Mouse (Mus musculus): ENCODE measurements around the gene Olfr1280. TPM values are rescaled to one million over a fixed set of nuclear protein-coding genes. Genes with fewer than 3 reads are reported as not detected.
"Not testable (repeated sequence)": the region's sequence is repeated elsewhere in the genome, so short reads cannot be mapped to it uniquely, and the experiment has no call there.

Gene Olfr1280
- total RNA-seq (2021) (not detected), polyA plus RNA-seq (2012; rRNA removed) (not detected in 2 replicates)
- long read RNA-seq: 0 reads

DNA sequence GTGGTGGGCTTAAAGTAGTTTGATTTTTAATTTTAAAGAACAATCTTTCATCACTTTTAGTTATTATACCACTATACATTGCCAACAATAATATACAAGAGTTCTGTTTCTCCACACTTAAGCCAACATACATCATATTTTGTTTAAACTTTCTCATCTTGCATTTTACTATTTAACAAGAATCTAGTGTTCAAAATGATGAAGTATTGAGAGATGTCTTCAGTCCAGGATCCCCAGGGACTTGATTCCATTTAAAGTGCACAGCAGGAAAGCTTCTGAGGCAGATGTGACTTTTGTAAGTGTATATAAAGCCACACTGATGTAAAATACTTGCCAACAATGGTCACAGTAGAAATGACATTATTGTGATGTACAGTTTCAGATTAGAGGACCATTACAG, at the start of gene Olfr1280:
TSS of gene Olfr1280 (plus strand) at position 301 of the 400 bp plus-strand sequence.
- no peak for DNase-seq

DNA sequence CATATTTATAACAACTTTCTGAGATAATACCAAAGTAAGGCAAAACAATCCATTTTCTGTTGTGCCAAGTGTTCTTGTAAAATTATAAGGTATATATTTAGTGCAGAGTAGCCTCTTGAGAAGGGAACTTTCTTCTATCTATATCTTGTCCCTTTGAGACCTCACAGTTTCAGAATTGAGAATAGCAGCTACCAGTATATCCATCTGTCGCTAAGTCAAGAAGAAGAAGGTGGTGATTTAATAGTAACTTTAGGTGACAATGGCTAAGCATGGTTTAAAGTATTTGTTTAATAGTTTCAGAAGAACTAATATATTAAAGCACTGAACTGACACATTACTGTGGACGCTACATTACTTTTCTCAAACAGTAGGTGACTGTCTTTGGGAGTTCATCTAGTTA, 39.8 kb upstream of the Olfr1280 start, which contains the start of gene Olfr1277:
TSS of gene Olfr1277 (minus strand) at position 101 of the 400 bp plus-strand sequence.
- DNase-seq: no peak

DNA sequence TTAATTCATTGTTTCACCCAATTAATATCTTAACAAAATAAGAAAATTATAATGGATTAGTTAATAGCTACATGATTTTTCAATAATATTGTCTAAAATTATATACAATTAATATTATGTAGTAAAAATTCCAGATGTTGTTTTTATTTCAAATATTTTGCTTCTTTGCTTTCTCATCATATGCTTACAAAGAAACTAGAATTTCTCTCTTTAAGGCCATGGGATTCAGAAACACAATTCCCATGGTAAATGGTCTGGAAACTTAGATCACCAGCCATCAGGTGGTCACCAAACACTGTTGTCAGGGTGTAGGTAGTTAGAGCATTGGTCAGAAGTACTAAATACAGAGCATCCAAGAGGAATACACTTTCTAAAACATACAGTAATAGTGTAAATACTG, 24.0 kb upstream of the Olfr1280 start, which contains the start of gene Olfr1278:
TSS of gene Olfr1278 (plus strand) at position 301 of the 400 bp plus-strand sequence.
- DNase-seq: no peak

DNA sequence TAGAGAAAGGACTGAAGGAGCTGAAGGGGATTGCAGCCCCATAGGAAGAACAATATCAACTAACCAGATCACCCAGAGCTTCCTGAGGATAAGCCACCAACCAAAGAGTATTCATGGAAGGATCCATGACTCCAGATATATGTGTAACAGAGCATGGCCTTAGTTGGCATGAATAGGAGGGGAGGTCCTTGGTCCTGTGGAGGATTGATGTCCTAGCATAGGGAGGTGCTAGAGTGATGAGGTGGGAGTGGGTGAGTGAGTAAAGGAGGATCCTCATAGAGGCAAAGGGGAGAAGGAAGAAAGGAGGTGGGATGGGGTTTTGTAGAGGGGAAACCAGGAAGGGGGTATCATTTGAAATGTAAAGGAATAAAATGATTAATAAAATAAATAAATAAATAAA, 15.3 kb upstream of the Olfr1280 start:
- DNase-seq: no peak

DNA sequence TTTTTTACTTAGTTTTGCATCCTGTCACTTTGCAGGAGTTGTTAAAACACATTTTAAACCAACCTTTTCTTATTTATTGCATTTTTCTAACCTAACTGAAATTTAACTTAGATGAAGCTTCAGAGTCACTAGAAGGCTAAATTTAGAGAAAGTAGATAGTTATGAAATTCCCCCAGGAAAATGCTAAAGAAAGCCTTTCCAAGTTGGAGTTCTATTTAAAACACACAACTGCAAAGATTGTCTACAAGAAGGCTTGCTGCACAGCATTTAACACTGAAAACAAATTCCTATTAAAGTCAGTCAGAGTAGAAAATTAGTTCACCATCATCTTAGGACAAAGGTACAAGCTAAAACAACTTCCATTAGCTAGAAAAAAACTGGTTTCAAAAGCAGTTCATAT, 13.4 kb upstream of the Olfr1280 start, which contains the start of gene Olfr1279:
TSS of gene Olfr1279 (plus strand) at position 262 of the 400 bp plus-strand sequence.
- DNase-seq: no peak

DNA sequence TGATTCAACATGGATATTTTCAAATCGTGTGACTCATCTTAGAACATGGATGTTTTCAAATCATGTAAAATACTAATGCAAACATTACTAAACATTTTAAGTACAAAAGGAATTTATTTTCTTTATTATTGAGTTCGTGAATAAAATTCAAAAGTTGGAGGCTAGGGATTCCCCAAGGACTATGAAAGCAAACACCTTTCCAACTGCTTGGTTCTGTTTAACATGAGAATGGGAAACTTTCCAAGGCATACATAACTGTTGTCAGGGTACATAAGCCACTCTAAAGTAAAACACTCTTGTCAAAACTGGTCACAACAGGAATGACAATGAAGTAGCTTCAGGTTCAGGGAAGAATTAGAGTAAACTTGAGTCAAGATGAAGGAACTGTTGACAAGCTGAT, 12.4 kb downstream of the Olfr1280 start, which contains the start of gene Olfr1281:
TSS of gene Olfr1281 (plus strand) at position 301 of the 400 bp plus-strand sequence.
- DNase-seq: no peak

DNA sequence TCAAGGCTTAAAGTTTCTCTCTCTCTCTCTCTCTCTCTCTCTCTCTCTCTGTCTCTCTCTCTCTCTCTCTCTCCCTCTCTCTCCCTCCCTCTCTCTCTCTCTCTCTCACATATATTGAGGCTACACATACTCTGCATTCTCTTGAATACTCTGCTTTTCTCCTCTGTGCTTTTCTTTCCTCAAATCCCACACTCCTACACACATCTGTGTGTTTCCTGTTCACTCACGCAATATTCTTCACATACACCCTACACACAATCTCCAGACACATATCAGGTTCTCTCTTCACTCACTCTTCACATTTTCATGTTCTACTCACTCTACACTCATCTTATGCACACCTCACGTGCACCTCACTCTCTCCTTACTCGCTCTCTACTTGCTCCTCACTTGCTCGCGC, 19.9 kb downstream of the Olfr1280 start:
- DNase-seq: not testable (repeated sequence)

DNA sequence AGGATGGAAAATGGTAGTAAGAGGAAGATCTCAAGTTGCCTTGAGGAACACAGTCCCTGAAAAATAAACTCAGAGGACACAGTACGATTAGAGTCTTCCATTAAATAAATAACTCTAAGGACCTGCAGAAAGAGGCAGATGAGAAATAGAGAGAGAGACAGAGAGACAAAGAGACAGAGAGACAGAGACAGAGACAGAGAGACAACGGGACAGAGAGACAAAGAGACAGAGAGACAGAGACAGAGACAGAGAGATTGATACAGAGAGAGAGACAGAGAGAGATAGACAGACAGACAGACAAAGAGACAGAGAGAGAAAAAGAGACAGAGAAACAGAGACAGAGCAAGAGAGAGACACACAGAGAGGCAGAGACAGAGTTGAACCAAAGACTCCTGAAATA, 22.2 kb downstream of the Olfr1280 start, which contains the start of gene Olfr1282:
TSS of gene Olfr1282 (minus strand) at position 101 of the 400 bp plus-strand sequence.
- no peak for DNase-seq

DNA sequence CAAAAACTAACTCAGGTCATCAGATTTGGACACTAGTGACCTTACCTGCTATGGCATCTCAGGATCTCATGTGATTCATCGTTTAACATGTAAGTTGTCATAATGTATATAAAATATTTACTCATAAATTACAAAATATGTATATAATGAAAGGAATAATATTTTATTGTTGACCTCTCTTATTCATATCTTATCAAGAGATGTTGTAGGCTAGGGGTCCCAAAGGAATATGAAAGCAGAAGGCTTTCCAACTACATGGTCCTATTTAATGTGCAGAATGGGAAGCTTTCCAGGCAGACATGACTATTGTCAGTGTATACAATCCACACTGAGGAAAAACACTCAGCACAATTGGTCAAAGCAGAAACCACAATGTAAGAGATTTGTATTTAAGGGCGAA, 52.7 kb downstream of the Olfr1280 start, which contains the start of gene Olfr1283:
TSS of gene Olfr1283 (plus strand) at position 301 of the 400 bp plus-strand sequence.
- DNase-seq: no peak

DNA sequence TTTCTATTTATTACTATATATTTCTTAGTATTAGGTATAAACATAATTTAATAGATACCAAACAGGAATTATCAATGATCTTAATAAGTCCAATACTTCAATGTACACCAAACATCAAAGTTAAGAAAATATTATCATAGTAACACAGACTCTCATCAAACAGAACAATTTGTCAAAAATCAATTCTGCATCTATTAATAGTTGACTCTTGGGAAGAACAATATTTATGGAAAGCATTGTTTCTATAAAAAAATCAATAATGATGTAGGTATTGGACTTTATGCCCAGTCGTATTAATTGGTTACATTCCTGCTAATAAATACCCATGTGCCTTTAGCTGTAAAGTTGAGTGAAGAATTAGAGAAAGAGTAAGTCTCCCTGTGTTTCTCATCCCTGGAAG, 61.4 kb downstream of the Olfr1280 start, which contains the start of gene Olfr1284:
TSS of gene Olfr1284 (plus strand) at position 301 of the 400 bp plus-strand sequence.
- no peak for DNase-seq

Other genes starting within 250 kb of the Olfr1280 start
- gene Gm13941, start 208.0 kb upstream of the Olfr1280 start, total RNA-seq (2021): not detected
- gene Gm13941, start 208.0 kb upstream of the Olfr1280 start, polyA plus RNA-seq (2012; rRNA removed): not detected in 2 replicates
- not detected for gene Gm15130, start 161.1 kb upstream of the Olfr1280 start, total RNA-seq (2021)
- not detected in 2 replicates for gene Gm15130, start 161.1 kb upstream of the Olfr1280 start, polyA plus RNA-seq (2012; rRNA removed)
- not detected for gene 4930430A15Rik, start 84.4 kb upstream of the Olfr1280 start, total RNA-seq (2021)
- not detected in 2 replicates for gene 4930430A15Rik, start 84.4 kb upstream of the Olfr1280 start, polyA plus RNA-seq (2012; rRNA removed)
- gene Olfr1275, start 78.7 kb upstream of the Olfr1280 start, total RNA-seq (2021): not detected
- gene Olfr1275, start 78.7 kb upstream of the Olfr1280 start, polyA plus RNA-seq (2012; rRNA removed): not detected in 2 replicates
- not detected for gene Olfr1276, start 59.5 kb upstream of the Olfr1280 start, total RNA-seq (2021)
- gene Olfr1276, start 59.5 kb upstream of the Olfr1280 start, polyA plus RNA-seq (2012; rRNA removed): not detected in 2 replicates
- gene Olfr1277, start 39.9 kb upstream of the Olfr1280 start, total RNA-seq (2021): not detected
- not detected in 2 replicates for gene Olfr1277, start 39.9 kb upstream of the Olfr1280 start, polyA plus RNA-seq (2012; rRNA removed)
- not detected for gene Olfr1278, start 23.9 kb upstream of the Olfr1280 start, total RNA-seq (2021)
- not detected in 2 replicates for gene Olfr1278, start 23.9 kb upstream of the Olfr1280 start, polyA plus RNA-seq (2012; rRNA removed)
- not detected for gene Olfr1279, start 13.4 kb upstream of the Olfr1280 start, total RNA-seq (2021)
- not detected in 2 replicates for gene Olfr1279, start 13.4 kb upstream of the Olfr1280 start, polyA plus RNA-seq (2012; rRNA removed)
- not detected for gene Olfr1281, start 12.5 kb downstream of the Olfr1280 start, total RNA-seq (2021)
- gene Olfr1281, start 12.5 kb downstream of the Olfr1280 start, polyA plus RNA-seq (2012; rRNA removed): not detected in 2 replicates
- not detected for gene Olfr1282, start 22.1 kb downstream of the Olfr1280 start, total RNA-seq (2021)
- not detected in 2 replicates for gene Olfr1282, start 22.1 kb downstream of the Olfr1280 start, polyA plus RNA-seq (2012; rRNA removed)
- not detected for gene Olfr1283, start 52.8 kb downstream of the Olfr1280 start, total RNA-seq (2021)
- not detected in 2 replicates for gene Olfr1283, start 52.8 kb downstream of the Olfr1280 start, polyA plus RNA-seq (2012; rRNA removed)
- not detected for gene Olfr1284, start 61.5 kb downstream of the Olfr1280 start, total RNA-seq (2021)
- not detected in 2 replicates for gene Olfr1284, start 61.5 kb downstream of the Olfr1280 start, polyA plus RNA-seq (2012; rRNA removed)
- gene Olfr1286, start 109.1 kb downstream of the Olfr1280 start, total RNA-seq (2021): not detected
- not detected in 2 replicates for gene Olfr1286, start 109.1 kb downstream of the Olfr1280 start, polyA plus RNA-seq (2012; rRNA removed)
- not detected for gene Olfr1287, start 135.1 kb downstream of the Olfr1280 start, total RNA-seq (2021)
- gene Olfr1287, start 135.1 kb downstream of the Olfr1280 start, polyA plus RNA-seq (2012; rRNA removed): not detected in 2 replicates
- gene Olfr1288, start 160.1 kb downstream of the Olfr1280 start, total RNA-seq (2021): not detected
- gene Olfr1288, start 160.1 kb downstream of the Olfr1280 start, polyA plus RNA-seq (2012; rRNA removed): not detected in 2 replicates
- not detected for gene Olfr1289, start 166.8 kb downstream of the Olfr1280 start, total RNA-seq (2021)
- gene Olfr1289, start 166.8 kb downstream of the Olfr1280 start, polyA plus RNA-seq (2012; rRNA removed): not detected in 2 replicates
- not detected for gene Olfr1290, start 179.8 kb downstream of the Olfr1280 start, total RNA-seq (2021)
- not detected in 2 replicates for gene Olfr1290, start 179.8 kb downstream of the Olfr1280 start, polyA plus RNA-seq (2012; rRNA removed)
- not detected for gene Olfr1291-ps1, start 183.2 kb downstream of the Olfr1280 start, total RNA-seq (2021)
- gene Olfr1291-ps1, start 183.2 kb downstream of the Olfr1280 start, polyA plus RNA-seq (2012; rRNA removed): not detected in 2 replicates
- gene Olfr1293-ps, start 211.2 kb downstream of the Olfr1280 start, total RNA-seq (2021): not detected
- not detected in 2 replicates for gene Olfr1293-ps, start 211.2 kb downstream of the Olfr1280 start, polyA plus RNA-seq (2012; rRNA removed)
- not detected for gene Olfr1294, start 226.3 kb downstream of the Olfr1280 start, total RNA-seq (2021)
- not detected in 2 replicates for gene Olfr1294, start 226.3 kb downstream of the Olfr1280 start, polyA plus RNA-seq (2012; rRNA removed)

Data from adrenal gland, adult 2 months (tissue).